Mouse (Mus musculus): ENCODE results near the gene Cyp21a1. TPM values are rescaled to one million over a fixed set of nuclear protein-coding genes. Genes with fewer than 3 reads are reported as not detected.

Cyp21a1 gene
- polyA plus RNA-seq, 1 experiment from 2014 or later, result not detected

Small RNA genes within 50 kb of the gene (microRNA-seq; reads per million reads assigned to microRNA genes)
- not detected for gene Gm27471
- gene Mir6970, result 0.25 reads per million
- gene Mir6971, result 1.8 reads per million, percentile 20 among the genes with 10 or more reads in this experiment

Other genes starting within 250 kb of the Cyp21a1 start
- gene Notch4, start 240.3 kb downstream of the Cyp21a1 start, polyA plus RNA-seq (2014; fragmentation: Nextera tagmentation; extraction: Ambion mirVana), result 5.2 and 7.4 TPM in 2 replicates
- 10.3 and 12.6 TPM in 2 replicates for gene Gpsm3, start 214.8 kb downstream of the Cyp21a1 start, polyA plus RNA-seq (2014; fragmentation: Nextera tagmentation; extraction: Ambion mirVana)
- gene Pbx2, start 213.3 kb downstream of the Cyp21a1 start, polyA plus RNA-seq (2014; fragmentation: Nextera tagmentation; extraction: Ambion mirVana), result 12.0 and 13.7 TPM in 2 replicates
- gene Ager, start 206.7 kb downstream of the Cyp21a1 start, polyA plus RNA-seq (2014; fragmentation: Nextera tagmentation; extraction: Ambion mirVana), result 2.3 and 2.9 TPM in 2 replicates
- 109 and 110 TPM in 2 replicates for gene Rnf5, start 200.9 kb downstream of the Cyp21a1 start, polyA plus RNA-seq (2014; fragmentation: Nextera tagmentation; extraction: Ambion mirVana)
- gene Agpat1, start 200.3 kb downstream of the Cyp21a1 start, polyA plus RNA-seq (2014; fragmentation: Nextera tagmentation; extraction: Ambion mirVana), result 59.7 and 62.3 TPM in 2 replicates
- 2.4 and 2.8 TPM in 2 replicates for gene Egfl8, start 188.6 kb downstream of the Cyp21a1 start, polyA plus RNA-seq (2014; fragmentation: Nextera tagmentation; extraction: Ambion mirVana)
- 34.8 and 35.1 TPM in 2 replicates for gene Ppt2, start 176.1 kb downstream of the Cyp21a1 start, polyA plus RNA-seq (2014; fragmentation: Nextera tagmentation; extraction: Ambion mirVana)
- gene Prrt1, start 175.0 kb downstream of the Cyp21a1 start, polyA plus RNA-seq (2014; fragmentation: Nextera tagmentation; extraction: Ambion mirVana), result 0.46 and 0.53 TPM in 2 replicates
- 10.8 and 13.0 TPM in 2 replicates for gene Fkbpl, start 159.8 kb downstream of the Cyp21a1 start, polyA plus RNA-seq (2014; fragmentation: Nextera tagmentation; extraction: Ambion mirVana)
- gene Atf6b, start 157.4 kb downstream of the Cyp21a1 start, polyA plus RNA-seq (2014; fragmentation: Nextera tagmentation; extraction: Ambion mirVana), result 59.8 and 62.2 TPM in 2 replicates
- gene Tnxb, start 134.0 kb downstream of the Cyp21a1 start, polyA plus RNA-seq (2014; fragmentation: Nextera tagmentation; extraction: Ambion mirVana), result 2.2 and 2.7 TPM in 2 replicates
- 0.23 and 0.28 TPM in 2 replicates for gene C4b, start 60.7 kb downstream of the Cyp21a1 start, polyA plus RNA-seq (2014; fragmentation: Nextera tagmentation; extraction: Ambion mirVana)
- gene Stk19, start 32.4 kb upstream of the Cyp21a1 start, polyA plus RNA-seq (2014; fragmentation: Nextera tagmentation; extraction: Ambion mirVana), result 22.0 and 25.8 TPM in 2 replicates
- 58.2 and 63.4 TPM in 2 replicates for gene Dxo, start 32.5 kb upstream of the Cyp21a1 start, polyA plus RNA-seq (2014; fragmentation: Nextera tagmentation; extraction: Ambion mirVana)
- 42.0 and 45.9 TPM in 2 replicates for gene Skiv2l, start 45.6 kb upstream of the Cyp21a1 start, polyA plus RNA-seq (2014; fragmentation: Nextera tagmentation; extraction: Ambion mirVana)
- 121 and 123 TPM in 2 replicates for gene Nelfe, start 45.8 kb upstream of the Cyp21a1 start, polyA plus RNA-seq (2014; fragmentation: Nextera tagmentation; extraction: Ambion mirVana)
- 19.4 and 24.2 TPM in 2 replicates for gene Cfb, start 58.0 kb upstream of the Cyp21a1 start, polyA plus RNA-seq (2014; fragmentation: Nextera tagmentation; extraction: Ambion mirVana)
- gene Zbtb12, start 74.9 kb upstream of the Cyp21a1 start, polyA plus RNA-seq (2014; fragmentation: Nextera tagmentation; extraction: Ambion mirVana), result 1.4 and 1.6 TPM in 2 replicates
- not detected in 2 replicates for gene Gm20547, start 77.5 kb upstream of the Cyp21a1 start, polyA plus RNA-seq (2014; fragmentation: Nextera tagmentation; extraction: Ambion mirVana)
- 6.8 and 7.5 TPM in 2 replicates for gene C2, start 93.7 kb upstream of the Cyp21a1 start, polyA plus RNA-seq (2014; fragmentation: Nextera tagmentation; extraction: Ambion mirVana)
- gene Ehmt2, start 93.9 kb upstream of the Cyp21a1 start, polyA plus RNA-seq (2014; fragmentation: Nextera tagmentation; extraction: Ambion mirVana), result 73.4 and 75.2 TPM in 2 replicates
- gene Slc44a4, start 109.9 kb upstream of the Cyp21a1 start, polyA plus RNA-seq (2014; fragmentation: Nextera tagmentation; extraction: Ambion mirVana), result 25.4 and 28.4 TPM in 2 replicates
- 40.1 and 42.8 TPM in 2 replicates for gene Neu1, start 126.7 kb upstream of the Cyp21a1 start, polyA plus RNA-seq (2014; fragmentation: Nextera tagmentation; extraction: Ambion mirVana)
- gene Hspa1b, start 154.7 kb upstream of the Cyp21a1 start, polyA plus RNA-seq (2014; fragmentation: Nextera tagmentation; extraction: Ambion mirVana), result 0.24 and 0.46 TPM in 2 replicates
- gene Gm20481, start 165.4 kb upstream of the Cyp21a1 start, polyA plus RNA-seq (2014; fragmentation: Nextera tagmentation; extraction: Ambion mirVana), result not detected in 2 replicates
- gene Hspa1a, start 167.6 kb upstream of the Cyp21a1 start, polyA plus RNA-seq (2014; fragmentation: Nextera tagmentation; extraction: Ambion mirVana), result 3.5 and 4.5 TPM in 2 replicates
- gene Hspa1l, start 168.1 kb upstream of the Cyp21a1 start, polyA plus RNA-seq (2014; fragmentation: Nextera tagmentation; extraction: Ambion mirVana), result 0.53 and 1.2 TPM in 2 replicates
- 216 and 228 TPM in 2 replicates for gene Lsm2, start 177.3 kb upstream of the Cyp21a1 start, polyA plus RNA-seq (2014; fragmentation: Nextera tagmentation; extraction: Ambion mirVana)
- 119 and 133 TPM in 2 replicates for gene Vars, start 196.4 kb upstream of the Cyp21a1 start, polyA plus RNA-seq (2014; fragmentation: Nextera tagmentation; extraction: Ambion mirVana)
- gene Vwa7, start 212.0 kb upstream of the Cyp21a1 start, polyA plus RNA-seq (2014; fragmentation: Nextera tagmentation; extraction: Ambion mirVana), result 0.19 and 0.26 TPM in 2 replicates
- 20.7 and 21.5 TPM in 2 replicates for gene Sapcd1, start 223.5 kb upstream of the Cyp21a1 start, polyA plus RNA-seq (2014; fragmentation: Nextera tagmentation; extraction: Ambion mirVana)
- 3.6 and 3.9 TPM in 2 replicates for gene Msh5, start 242.2 kb upstream of the Cyp21a1 start, polyA plus RNA-seq (2014; fragmentation: Nextera tagmentation; extraction: Ambion mirVana)
- gene Clic1, start 245.4 kb upstream of the Cyp21a1 start, polyA plus RNA-seq (2014; fragmentation: Nextera tagmentation; extraction: Ambion mirVana), result 113 and 141 TPM in 2 replicates